Mouse (Mus musculus): ENCODE results near the gene Dtx3. TPM values are rescaled to one million over a fixed set of nuclear protein-coding genes. Genes with fewer than 3 reads are reported as not detected.
"Not testable (repeated sequence)": the region's sequence is repeated elsewhere in the genome, so short reads cannot be mapped to it uniquely, and the experiment has no call there.

Gene Dtx3
- polyA plus RNA-seq, 1 experiment = 157 TPM

DNA sequence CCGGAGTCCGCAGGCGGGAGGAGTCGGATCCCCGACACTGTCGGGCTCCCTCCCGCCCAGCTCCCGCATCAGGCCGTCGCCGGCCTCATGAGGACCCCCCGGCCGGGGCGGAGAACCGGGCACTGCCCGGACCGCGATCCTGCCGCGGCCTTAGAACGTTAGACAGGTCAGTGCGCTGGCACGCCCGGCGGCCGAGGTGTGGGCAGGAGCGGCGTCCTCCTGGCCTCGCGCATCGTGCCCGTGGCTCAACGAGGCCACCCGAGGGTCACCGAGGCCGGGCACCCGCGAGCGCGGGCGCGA is 30.2 kb downstream of the Dtx3 start:
- no peak for TF ChIP-seq CTCF (IDR thresholded peaks at IDR 0.05; ENCODE audit: insufficient read depth, low read length)
- TF ChIP-seq POLR2A (IDR thresholded peaks at IDR 0.05; ENCODE audit: borderline replicate concordance, extremely low read depth, low read depth, low read length) = no peak
- Histone ChIP-seq H3K4me3 (replicated peaks; ENCODE audit: extremely low read depth, low read depth, low read length) (peak overlapping the region; percentile 75), H3K4me1 (ENCODE audit: control insufficient read depth, insufficient read depth, low read length) (peaks cover 3% of the 10 kb centered on the region; the same call in 1 of the 2 replicates)
- under 1% methylated on average over 42 of the region's 42 CpGs for WGBS
- DNase-seq = peak; percentile 71

DNA sequence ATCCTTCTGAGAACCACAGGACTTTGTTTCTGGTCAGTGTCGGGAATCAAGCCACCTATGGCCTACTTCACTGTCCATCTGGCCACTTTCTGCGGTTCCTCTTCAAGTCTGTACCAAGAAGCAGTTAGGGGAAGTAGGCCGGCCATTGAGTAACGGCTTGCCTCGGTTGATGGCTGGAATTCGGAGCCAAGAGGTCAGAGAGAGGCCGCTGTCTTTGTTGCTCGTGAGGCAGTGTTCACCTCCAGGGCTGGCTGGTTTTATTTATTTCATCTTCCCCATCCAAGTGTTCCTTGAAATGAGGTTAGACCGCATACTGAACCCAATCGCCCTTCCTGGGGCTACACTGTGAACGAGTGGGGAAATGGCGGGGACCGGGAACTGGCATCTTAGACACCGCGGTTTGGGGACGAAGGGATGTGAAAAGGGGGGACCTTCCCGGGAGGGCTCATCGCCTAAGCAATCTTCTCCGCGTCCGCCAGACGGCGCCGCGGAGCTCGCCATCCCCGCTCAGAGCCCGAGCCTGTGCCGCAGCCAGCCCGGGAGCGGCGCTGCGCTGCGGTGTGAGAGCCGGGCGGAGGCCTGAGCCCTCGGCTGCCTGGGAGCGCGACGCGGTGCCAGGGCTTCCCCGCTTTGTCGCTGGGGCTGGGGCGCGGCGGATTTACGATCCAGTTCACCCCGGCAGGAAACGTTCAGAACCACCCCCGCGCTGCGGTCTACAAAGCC is 30.7 kb downstream of the Dtx3 start, which contains the start of gene B4galnt1:
Gene B4galnt1 (plus strand): TSS at position 595 of the 723 bp plus-strand sequence.
- Histone ChIP-seq H3K4me3 (replicated peaks; ENCODE audit: extremely low read depth, low read depth, low read length) (peak within 1 kb of the TSS; percentile 75), H3K4me1 (ENCODE audit: control insufficient read depth, insufficient read depth, low read length) (peaks cover 3% of the 10 kb centered on the region; the same call in 1 of the 2 replicates)
- 4% methylated on average over 52 of the region's 52 CpGs for WGBS
- no peak for DNase-seq
- peak; percentile 34; the same call in 1 of the 2 replicates for TF ChIP-seq POLR2A (IDR thresholded peaks at IDR 0.05; ENCODE audit: borderline replicate concordance, extremely low read depth, low read depth, low read length)
- peak; percentile 66 for TF ChIP-seq CTCF (IDR thresholded peaks at IDR 0.05; ENCODE audit: insufficient read depth, low read length)

DNA sequence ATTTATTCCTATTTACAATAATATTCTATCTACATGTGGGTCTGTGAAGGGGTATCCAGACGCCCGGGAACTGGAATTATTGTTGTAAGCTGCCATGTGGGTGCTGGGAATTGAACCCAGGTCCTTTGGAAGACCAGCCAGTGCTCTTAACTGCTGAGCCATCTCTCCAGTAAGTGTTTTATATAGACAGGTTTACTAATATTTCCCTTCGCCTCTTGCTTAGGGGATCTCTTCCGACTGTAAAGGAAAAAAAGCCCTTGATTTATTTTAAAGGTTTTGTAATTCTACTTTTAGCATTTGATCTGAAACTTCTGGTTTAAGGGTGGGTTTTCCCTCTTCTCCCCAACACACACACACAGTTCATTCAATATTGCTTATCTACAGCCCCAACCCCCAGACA is 31.3 kb downstream of the Dtx3 start:
- no peak for TF ChIP-seq POLR2A (IDR thresholded peaks at IDR 0.05; ENCODE audit: borderline replicate concordance, extremely low read depth, low read depth, low read length)
- TF ChIP-seq CTCF (IDR thresholded peaks at IDR 0.05; ENCODE audit: insufficient read depth, low read length) = no peak
- 86% methylated on average over 4 of the region's 4 CpGs for WGBS
- Histone ChIP-seq H3K4me3 (replicated peaks; ENCODE audit: extremely low read depth, low read depth, low read length) (no peak overlapping the region), H3K4me1 (ENCODE audit: control insufficient read depth, insufficient read depth, low read length) (peaks cover 3% of the 10 kb centered on the region; the same call in 1 of the 2 replicates)
- no peak for DNase-seq

DNA sequence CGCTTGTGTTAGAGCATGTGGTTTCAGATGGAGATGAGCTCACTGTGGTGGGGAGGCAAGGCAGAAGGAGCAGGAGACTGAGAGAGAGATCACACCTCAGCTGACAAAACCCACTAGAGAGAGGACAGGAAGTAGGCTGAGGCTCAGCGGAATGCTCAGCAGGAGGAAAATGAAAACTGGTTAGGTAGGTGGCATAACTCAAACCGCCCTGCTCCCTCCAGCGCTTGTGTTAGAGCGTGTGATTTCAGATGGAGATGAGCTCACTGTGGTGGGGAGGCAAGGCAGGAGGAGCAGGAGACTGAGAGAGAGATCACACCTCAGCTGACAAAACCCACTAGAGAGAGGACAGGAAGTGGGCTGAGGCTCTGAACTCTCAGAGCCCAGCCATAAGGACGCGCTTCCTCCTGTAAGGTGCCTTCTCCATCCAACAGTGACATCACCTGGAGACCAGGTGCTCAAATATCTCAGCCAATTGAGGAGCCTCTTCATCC is 32.7 kb downstream of the Dtx3 start:
- H3K4me3 ChIP-seq (replicated peaks; ENCODE audit: extremely low read depth, low read depth, low read length) = not testable (repeated sequence)

DNA sequence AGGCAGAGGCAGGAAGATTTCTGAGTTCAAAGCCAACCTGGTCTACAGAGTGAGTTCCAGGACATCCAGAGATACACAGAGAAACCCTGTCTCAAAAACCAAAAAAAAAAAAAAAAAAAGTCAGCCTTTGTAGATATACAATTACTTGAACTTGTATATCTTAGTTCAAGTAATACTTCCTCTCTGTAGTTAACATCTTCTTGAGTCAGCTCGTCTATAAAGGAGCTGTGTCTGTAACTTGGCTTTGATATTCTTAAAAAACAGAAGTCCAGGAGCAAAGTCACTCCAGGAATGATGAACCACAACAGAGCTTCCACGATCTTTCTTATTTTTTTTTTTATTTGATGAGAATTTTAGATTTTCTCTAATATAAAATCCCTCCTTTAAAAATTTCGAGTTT is 34.8 kb downstream of the Dtx3 start:
- no peak for DNase-seq
- TF ChIP-seq POLR2A (IDR thresholded peaks at IDR 0.05; ENCODE audit: borderline replicate concordance, extremely low read depth, low read depth, low read length) = no peak
- TF ChIP-seq CTCF (IDR thresholded peaks at IDR 0.05; ENCODE audit: insufficient read depth, low read length) = no peak
- Histone ChIP-seq H3K4me3 (replicated peaks; ENCODE audit: extremely low read depth, low read depth, low read length) (no peak overlapping the region), H3K4me1 (ENCODE audit: control insufficient read depth, insufficient read depth, low read length) (peaks cover 3% of the 10 kb centered on the region; the same call in 1 of the 2 replicates)
- WGBS = 61% methylated on average over 3 of the region's 3 CpGs

More for the DNA sequence above, 32.7 kb downstream of the Dtx3 start:
- DNase-seq; H3K4me1 ChIP-seq (ENCODE audit: control insufficient read depth, insufficient read depth, low read length): not testable (repeated sequence)
- 38% methylated on average over 7 of the region's 7 CpGs for WGBS

DNA sequence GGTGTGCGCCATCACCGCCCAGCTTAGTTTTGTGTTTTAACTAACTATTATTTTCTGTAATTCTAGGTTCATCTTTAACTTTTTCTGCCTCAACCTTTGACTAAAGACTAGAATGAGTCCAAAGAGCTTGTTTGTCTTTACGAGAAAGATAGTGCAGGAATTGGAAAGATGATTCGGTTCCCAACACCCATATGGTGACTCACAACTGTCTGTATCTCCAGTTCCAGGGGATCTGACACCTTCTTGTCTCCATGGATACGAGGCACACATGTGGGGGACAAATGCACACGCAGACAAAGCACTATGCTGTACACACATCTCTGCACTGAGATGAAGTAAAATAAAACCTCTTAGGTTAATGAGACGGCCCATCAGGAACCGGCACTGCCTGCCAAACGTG is 35.4 kb downstream of the Dtx3 start:
- no peak overlapping the region for H3K4me3 ChIP-seq (replicated peaks; ENCODE audit: extremely low read depth, low read depth, low read length)
- TF ChIP-seq CTCF (IDR thresholded peaks at IDR 0.05; ENCODE audit: insufficient read depth, low read length) (no peak), POLR2A (IDR thresholded peaks at IDR 0.05; ENCODE audit: borderline replicate concordance, extremely low read depth, low read depth, low read length) (no peak)
- no peak for DNase-seq
- WGBS = 78% methylated on average over 9 of the region's 9 CpGs
- peaks cover 3% of the 10 kb centered on the region; the same call in 1 of the 2 replicates for H3K4me1 ChIP-seq (ENCODE audit: control insufficient read depth, insufficient read depth, low read length)

DNA sequence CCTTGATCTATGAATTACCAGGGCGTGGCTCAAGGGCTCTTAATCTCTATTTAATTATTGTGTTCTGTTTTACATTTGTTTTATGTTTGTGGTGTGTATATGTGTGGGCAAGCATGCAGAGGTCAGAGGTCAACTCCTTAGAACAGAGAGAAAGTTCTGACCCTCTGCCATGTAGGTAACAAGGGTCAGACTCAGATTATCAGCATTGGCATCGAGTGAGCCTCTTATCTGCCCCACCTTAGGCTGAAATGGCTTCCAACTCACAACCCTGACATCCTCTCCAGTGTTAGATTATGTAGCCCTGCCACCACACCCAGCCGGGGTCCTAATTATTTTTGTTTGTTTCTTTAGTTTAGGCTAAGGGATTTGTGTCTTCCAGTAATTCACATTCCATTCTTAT is 37.1 kb downstream of the Dtx3 start:
- TF ChIP-seq CTCF (IDR thresholded peaks at IDR 0.05; ENCODE audit: insufficient read depth, low read length) = no peak
- no peak for TF ChIP-seq POLR2A (IDR thresholded peaks at IDR 0.05; ENCODE audit: borderline replicate concordance, extremely low read depth, low read depth, low read length)
- Histone ChIP-seq H3K4me1 (ENCODE audit: control insufficient read depth, insufficient read depth, low read length) (no peaks in the 10 kb centered on the region), H3K4me3 (replicated peaks; ENCODE audit: extremely low read depth, low read depth, low read length) (no peak overlapping the region)
- no peak for DNase-seq
- 57% methylated on average over 3 of the region's 3 CpGs for WGBS

DNA sequence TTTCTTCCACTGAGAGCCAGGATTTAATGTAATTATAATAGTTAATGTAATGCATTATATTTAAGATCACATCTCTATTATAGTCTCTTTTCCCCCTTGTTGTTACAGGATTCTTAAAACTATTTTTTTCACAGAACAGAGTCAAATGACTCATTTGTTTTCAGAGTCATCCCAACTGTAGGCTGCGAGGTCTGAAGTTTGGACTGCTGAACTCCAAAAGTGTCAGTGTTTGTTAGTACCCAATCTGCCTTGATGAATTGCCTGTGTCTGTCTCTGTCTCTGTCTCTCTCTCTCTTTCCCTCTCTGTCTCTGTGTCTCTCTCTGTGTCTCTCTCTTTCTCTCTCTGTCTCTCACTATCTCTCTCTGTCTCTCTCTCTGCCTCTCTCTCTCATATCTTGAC is 39.0 kb downstream of the Dtx3 start:
- no peak for DNase-seq
- Histone ChIP-seq H3K4me1 (ENCODE audit: control insufficient read depth, insufficient read depth, low read length) (no peaks in the 10 kb centered on the region), H3K4me3 (replicated peaks; ENCODE audit: extremely low read depth, low read depth, low read length) (no peak overlapping the region)
- WGBS = 56% methylated on average over 1 of the region's 1 CpGs
- no peak for TF ChIP-seq CTCF (IDR thresholded peaks at IDR 0.05; ENCODE audit: insufficient read depth, low read length)
- no peak for TF ChIP-seq POLR2A (IDR thresholded peaks at IDR 0.05; ENCODE audit: borderline replicate concordance, extremely low read depth, low read depth, low read length)

DNA sequence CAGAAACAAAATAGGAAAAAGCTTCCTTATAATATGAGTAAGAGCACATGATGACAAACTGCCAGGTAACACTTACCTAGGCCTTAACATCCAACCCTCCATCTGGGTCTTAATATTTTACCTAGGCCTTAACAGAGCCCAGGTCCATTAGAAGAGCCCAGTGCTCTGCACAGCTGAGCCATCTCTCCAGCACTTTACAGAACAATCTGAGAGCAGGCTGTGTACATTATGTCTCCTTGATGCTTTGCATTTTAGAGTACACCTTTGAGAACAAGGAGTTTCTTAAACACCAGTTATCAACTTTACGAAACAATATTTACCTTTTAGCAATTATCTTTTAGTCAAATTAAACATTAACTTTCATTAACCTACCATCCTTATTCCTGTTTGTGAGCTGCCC is 39.4 kb downstream of the Dtx3 start:
- no peak for DNase-seq
- TF ChIP-seq CTCF (IDR thresholded peaks at IDR 0.05; ENCODE audit: insufficient read depth, low read length) (no peak), POLR2A (IDR thresholded peaks at IDR 0.05; ENCODE audit: borderline replicate concordance, extremely low read depth, low read depth, low read length) (no peak)
- 62% methylated on average over 1 of the region's 1 CpGs for WGBS
- Histone ChIP-seq H3K4me3 (replicated peaks; ENCODE audit: extremely low read depth, low read depth, low read length) (no peak overlapping the region), H3K4me1 (ENCODE audit: control insufficient read depth, insufficient read depth, low read length) (no peaks in the 10 kb centered on the region)

DNA sequence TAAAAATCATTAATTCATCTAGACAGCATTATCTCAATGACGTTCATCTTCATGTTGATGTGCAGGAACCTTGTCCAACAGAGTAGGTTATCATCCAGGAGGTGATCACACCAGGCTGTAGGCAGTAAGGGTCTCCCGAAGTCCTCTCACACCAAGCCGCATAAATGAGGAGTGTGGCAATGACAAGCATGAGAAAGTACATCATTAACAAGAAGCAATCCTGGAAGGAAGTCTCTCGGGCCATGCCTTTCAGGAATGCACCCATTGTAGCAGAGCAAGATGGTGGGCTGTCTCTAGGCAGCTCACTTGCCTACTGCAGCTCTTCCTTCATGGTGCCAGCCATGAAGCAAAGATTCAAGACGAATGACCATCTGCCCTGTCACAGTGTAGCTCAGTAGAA is 40.9 kb downstream of the Dtx3 start:
- TF ChIP-seq CTCF (IDR thresholded peaks at IDR 0.05; ENCODE audit: insufficient read depth, low read length) (no peak), POLR2A (IDR thresholded peaks at IDR 0.05; ENCODE audit: borderline replicate concordance, extremely low read depth, low read depth, low read length) (no peak)
- 87% methylated on average over 5 of the region's 5 CpGs for WGBS
- Histone ChIP-seq H3K4me3 (replicated peaks; ENCODE audit: extremely low read depth, low read depth, low read length) (no peak overlapping the region), H3K4me1 (ENCODE audit: control insufficient read depth, insufficient read depth, low read length) (no peaks in the 10 kb centered on the region)
- DNase-seq = no peak

Measured in lung, adult 2 months (tissue).